Mouse (Mus musculus) hindbrain, embryonic 16.5 days (tissue): Measurements from ENCODE around the gene Klhl11. TPM values are rescaled to one million over a fixed set of nuclear protein-coding genes. Genes with fewer than 3 reads are reported as not detected.

ENCODE experiments used
- ATAC-seq: fragments of 200-750 bp; cut with Nextera tagmentation; 2 replicates; pipeline ENCODE4 v1.8.0; 2017; ENCODE audit warnings: moderate TSS enrichment, moderate library complexity
- H3K27ac ChIP-seq: fragments of 300-500 bp; sonication (generic); 2 replicates; pipeline ENCODE4 v1.5.1; 2014; ENCODE audit warnings: low read depth, mild to moderate bottlenecking, control low read depth, low read length, moderate library complexity
- H3K27me3 ChIP-seq: fragments of 300-500 bp; sonication (generic); replicated peaks from 2 replicates; pipeline ENCODE4 v1.6.1; 2014; ENCODE audit warnings: low read length; ENCODE audit not compliant: control insufficient read depth, insufficient read depth
- H3K36me3 ChIP-seq: fragments of 300-500 bp; sonication (generic); 2 replicates; pipeline ENCODE4 v1.6.1; 2014; ENCODE audit warnings: mild to moderate bottlenecking, low read length, moderate library complexity, mixed read lengths; ENCODE audit not compliant: control insufficient read depth, insufficient read depth
- H3K4me1 ChIP-seq: fragments of 300-500 bp; sonication (generic); 2 replicates; pipeline ENCODE4 v1.6.1; 2014; ENCODE audit warnings: low read depth, low read length; ENCODE audit not compliant: control insufficient read depth, insufficient read depth
- H3K4me2 ChIP-seq: fragments of 300-500 bp; sonication (generic); 2 replicates; pipeline ENCODE4 v1.6.1; 2014; ENCODE audit warnings: mild to moderate bottlenecking, low read length, control low read depth, moderate library complexity
- H3K4me3 ChIP-seq: fragments of 300-500 bp; sonication (generic); 2 replicates; pipeline ENCODE4 v1.5.1; 2014; ENCODE audit warnings: mild to moderate bottlenecking, low read length, control low read depth, moderate library complexity
- H3K9ac ChIP-seq: fragments of 300-500 bp; sonication (generic); 2 replicates; pipeline ENCODE4 v1.6.1; 2014; ENCODE audit warnings: low read depth, mild to moderate bottlenecking, control low read depth, low read length, moderate library complexity
- H3K9me3 ChIP-seq: fragments of 300-500 bp; sonication (generic); 2 replicates; pipeline ENCODE4 v1.6.1; 2014; ENCODE audit warnings: mild to moderate bottlenecking, low read length, moderate library complexity; ENCODE audit not compliant: control insufficient read depth
- WGBS: fragments of 180-500 bp; shearing (Covaris S2); extraction: QIAGEN DNeasy Blood & Tissue Kit; methylation state at CpG from one replicate; pipeline ENCODE4 v1.1.7; 2014; 5-methylcytosine and 5-hydroxymethylcytosine counted together
- polyA plus RNA-seq: library from polyadenylated mRNA; unstranded; fragments of >200 nt; fragmentation: Nextera tagmentation; extraction: Ambion mirVana; gene quantifications from 2 replicates; pipeline ENCODE4 v1.2.1, GENCODE M21; 2015

The Klhl11 gene
- polyA plus RNA-seq, 1 experiment from 2014 or later = 9.1 TPM

GRCm38 (mm10) chr11:100484461-100484860, 11.9 kb upstream of the Klhl11 start:
- H3K4me1 ChIP-seq = no peaks in the 10 kb centered on the region
- no peak for ATAC-seq
- H3K36me3 ChIP-seq = peaks cover 41% of the 10 kb centered on the region
- 98% methylated on average over 3 of the region's 3 CpGs for WGBS
- H3K9me3 ChIP-seq = no peaks in the 10 kb centered on the region
- H3K4me3 ChIP-seq = no peak overlapping the region
- no peaks in the 10 kb centered on the region for H3K27me3 ChIP-seq
- no peak overlapping the region for H3K9ac ChIP-seq
- H3K27ac ChIP-seq = no peak overlapping the region
- no peak overlapping the region for H3K4me2 ChIP-seq

- H3K9me3 ChIP-seq = no peaks in the 10 kb centered on the region
- H3K36me3 ChIP-seq = peaks cover 56% of the 10 kb centered on the region
- no peaks in the 10 kb centered on the region for H3K4me1 ChIP-seq
- no peak overlapping the region for H3K9ac ChIP-seq
- no peak overlapping the region for H3K27ac ChIP-seq
- no peak for ATAC-seq
- no peak overlapping the region for H3K4me2 ChIP-seq
- WGBS = 89% methylated on average over 7 of the region's 7 CpGs
- no peaks in the 10 kb centered on the region for H3K27me3 ChIP-seq
- no peak overlapping the region for H3K4me3 ChIP-seq
These were observed 6.6 kb upstream of the Klhl11 start for GRCm38 (mm10) chr11:100479152-100479551.

DNA sequence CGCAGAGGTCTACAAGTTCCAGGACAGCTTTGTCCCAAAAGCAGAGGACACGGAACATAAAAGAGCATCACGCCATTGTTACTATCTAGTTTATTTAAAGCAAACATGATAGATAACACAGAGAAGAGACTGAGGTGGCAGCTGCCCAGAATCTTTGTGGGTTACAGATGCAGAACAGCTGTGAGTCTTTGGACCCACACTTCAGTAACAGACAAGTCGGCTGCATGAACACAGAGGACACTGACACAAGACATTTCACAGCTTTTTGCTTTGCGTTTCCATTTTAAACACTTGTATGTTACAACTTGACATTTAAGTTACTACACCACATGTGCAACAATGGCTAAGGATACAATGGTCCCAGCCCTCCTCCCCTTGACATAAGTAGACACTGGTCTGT, 3.7 kb upstream of the Klhl11 start:
- Histone ChIP-seq H3K4me2 (no peak overlapping the region), H3K9ac (no peak overlapping the region), H3K27ac (no peak overlapping the region), H3K9me3 (no peaks in the 10 kb centered on the region), H3K4me3 (no peak overlapping the region), H3K4me1 (peaks cover under 1% of the 10 kb centered on the region), H3K36me3 (peaks cover 46% of the 10 kb centered on the region), H3K27me3 (no peaks in the 10 kb centered on the region)
- 96% methylated on average over 5 of the region's 5 CpGs for WGBS
- no peak for ATAC-seq

DNA sequence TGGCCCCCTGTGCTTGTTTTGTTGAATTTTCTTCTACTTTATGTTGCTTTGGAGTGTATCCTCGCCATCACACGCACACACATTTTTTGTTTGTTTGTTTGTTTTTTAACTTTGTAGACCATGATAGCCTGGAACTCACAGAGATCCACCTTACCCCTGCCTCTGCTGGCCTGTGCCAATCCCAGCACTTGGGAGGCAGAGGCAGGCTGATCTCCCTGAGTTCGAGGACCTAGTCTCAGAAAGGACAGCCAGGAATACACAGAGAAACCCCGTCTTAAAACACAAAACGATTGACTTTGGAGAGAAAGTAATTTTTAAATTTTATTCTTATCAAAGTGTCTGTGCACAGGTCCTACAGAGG, 374 bp upstream of the Klhl11 start:
- peak overlapping the region; percentile 76 for H3K4me2 ChIP-seq
- H3K9me3 ChIP-seq = no peaks in the 10 kb centered on the region
- ATAC-seq = peak; percentile 32
- H3K27me3 ChIP-seq = no peaks in the 10 kb centered on the region
- 37% methylated on average over 5 of the region's 5 CpGs for WGBS
- H3K36me3 ChIP-seq = peaks cover 15% of the 10 kb centered on the region
- H3K4me1 ChIP-seq = peaks cover 18% of the 10 kb centered on the region
- H3K4me3 ChIP-seq = peak overlapping the region; percentile 94
- peak overlapping the region; percentile 35; the same call in 1 of the 2 replicates for H3K9ac ChIP-seq
- H3K27ac ChIP-seq = peak overlapping the region; percentile 64

DNA sequence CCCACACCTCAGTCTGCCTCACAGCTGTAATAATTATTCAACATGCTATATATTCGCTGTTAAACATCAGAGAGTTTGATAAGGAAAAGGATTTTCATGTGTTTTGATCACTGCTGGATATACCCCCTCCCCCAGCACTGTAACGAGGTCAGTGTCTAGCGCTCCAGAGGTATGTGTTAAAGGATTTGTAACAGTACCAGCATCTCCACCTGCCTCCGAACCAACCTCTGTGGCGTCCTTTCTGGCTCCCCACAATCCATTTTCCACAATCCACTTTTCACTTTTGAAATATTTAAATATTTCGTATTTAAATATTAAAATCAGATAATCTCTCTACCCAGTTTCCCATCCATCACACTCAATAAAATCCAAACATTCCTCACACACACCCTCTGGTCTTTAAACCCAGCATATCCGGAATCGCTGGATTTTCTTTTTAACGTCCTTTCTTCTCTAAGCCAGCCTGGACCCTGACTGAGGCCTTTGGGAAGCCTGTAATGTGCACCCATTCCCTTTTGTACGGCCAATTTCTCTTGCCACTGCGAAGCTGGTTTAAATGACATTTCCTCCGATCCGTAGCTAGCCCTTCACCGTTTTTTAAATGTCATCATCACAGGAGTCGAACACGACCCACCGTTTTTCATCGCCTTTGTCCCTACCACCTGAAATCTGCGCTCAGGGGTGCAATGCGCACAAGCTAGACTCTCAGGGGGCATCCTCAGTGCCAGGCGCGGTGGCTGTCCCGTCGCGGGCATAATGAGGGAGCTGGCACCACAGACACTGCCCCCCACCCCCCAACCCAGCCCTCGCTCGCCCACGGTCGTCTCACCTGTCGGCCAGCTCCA, 967 bp downstream of the Klhl11 start:
- 0 out of 2 replicates have a peak, but pooled peaks have one; percentile 6 for ATAC-seq

GRCm38 (mm10) chr11:100465833-100466232, 6.7 kb downstream of the Klhl11 start:
- H3K9ac ChIP-seq = no peak overlapping the region
- H3K27ac ChIP-seq = no peak overlapping the region
- no peaks in the 10 kb centered on the region for H3K27me3 ChIP-seq
- ATAC-seq = no peak
- H3K4me3 ChIP-seq = no peak overlapping the region
- H3K9me3 ChIP-seq = no peaks in the 10 kb centered on the region
- peaks cover 13% of the 10 kb centered on the region for H3K4me1 ChIP-seq
- 83% methylated on average over 1 of the region's 1 CpGs for WGBS
- peaks cover 7% of the 10 kb centered on the region; the same call in 1 of the 2 replicates for H3K36me3 ChIP-seq
- no peak overlapping the region for H3K4me2 ChIP-seq

More for the DNA sequence above, 967 bp downstream of the Klhl11 start:
- H3K9me3 ChIP-seq = no peaks in the 10 kb centered on the region
- 3% methylated on average over 30 of the region's 30 CpGs for WGBS
- peak overlapping the region; percentile 96 for H3K9ac ChIP-seq
- peak overlapping the region; percentile 94 for H3K4me3 ChIP-seq
- no peaks in the 10 kb centered on the region for H3K27me3 ChIP-seq
- peaks cover 6% of the 10 kb centered on the region for H3K36me3 ChIP-seq
- H3K4me1 ChIP-seq = peaks cover 18% of the 10 kb centered on the region
- H3K4me2 ChIP-seq = peak overlapping the region; percentile 76
- H3K27ac ChIP-seq = peak overlapping the region; percentile 90

GRCm38 (mm10) chr11:100465229-100465792, 7.2 kb downstream of the Klhl11 start:
- Histone ChIP-seq H3K9me3 (no peaks in the 10 kb centered on the region), H3K36me3 (peaks cover 10% of the 10 kb centered on the region; the same call in 1 of the 2 replicates), H3K4me3 (no peak overlapping the region), H3K27me3 (no peaks in the 10 kb centered on the region), H3K4me2 (no peak overlapping the region), H3K27ac (no peak overlapping the region), H3K9ac (no peak overlapping the region), H3K4me1 (peaks cover 8% of the 10 kb centered on the region)
- WGBS = 93% methylated on average over 1 of the region's 1 CpGs
- ATAC-seq = no peak

- no peaks in the 10 kb centered on the region for H3K4me1 ChIP-seq
- H3K4me3 ChIP-seq = no peak overlapping the region
- no peak overlapping the region for H3K4me2 ChIP-seq
- H3K27ac ChIP-seq = no peak overlapping the region
- H3K36me3 ChIP-seq = peaks cover 10% of the 10 kb centered on the region; the same call in 1 of the 2 replicates
- H3K9ac ChIP-seq = no peak overlapping the region
- WGBS = 90% methylated on average over 10 of the region's 10 CpGs
- no peaks in the 10 kb centered on the region for H3K9me3 ChIP-seq
- no peak for ATAC-seq
- H3K27me3 ChIP-seq = no peaks in the 10 kb centered on the region
These were observed 9.8 kb downstream of the Klhl11 start for GRCm38 (mm10) chr11:100462699-100463098.

DNA sequence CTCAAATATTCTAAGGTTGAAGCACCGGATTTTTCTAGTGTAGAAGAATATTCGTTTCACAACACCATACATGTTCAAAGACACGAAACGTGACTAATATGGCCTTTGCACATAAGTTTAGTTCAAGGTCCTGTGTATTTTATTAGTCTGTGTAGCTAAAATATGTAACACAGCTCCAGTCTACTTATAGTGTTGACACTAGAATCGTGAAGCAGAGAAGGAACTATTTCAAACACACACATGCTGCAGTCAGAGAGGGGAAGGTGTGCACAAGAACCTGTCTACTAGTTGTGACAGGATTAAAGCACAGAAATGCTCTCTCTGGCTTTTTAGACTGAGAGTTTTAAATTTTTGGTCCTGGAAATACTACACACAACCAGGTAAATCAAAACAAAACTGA, 14.8 kb downstream of the Klhl11 start:
- WGBS = 91% methylated on average over 5 of the region's 5 CpGs
- Histone ChIP-seq H3K4me2 (no peak overlapping the region), H3K27me3 (no peaks in the 10 kb centered on the region), H3K4me3 (no peak overlapping the region), H3K9me3 (no peaks in the 10 kb centered on the region), H3K27ac (no peak overlapping the region), H3K4me1 (no peaks in the 10 kb centered on the region), H3K36me3 (peaks cover 15% of the 10 kb centered on the region; the same call in 1 of the 2 replicates), H3K9ac (no peak overlapping the region)
- no peak for ATAC-seq
